17 mouse cellular contexts compared by ENCODE assay signal in genomic region chr5:24738517-24738916, GRCm38 (mm10). TPM values are rescaled to one million over a fixed set of nuclear protein-coding genes. Genes with fewer than 3 reads are reported as not detected.
DNase-seq lines count a peak whose midpoint lies in the region; ATAC-seq and TF ChIP-seq lines count a peak whose summit lies in the region.
"Had no signal": no experiment of that assay in that cellular context is flagged by ENCODE, and none has a peak within 500 bp of the region (broad histone marks: within the 10 kb centered on the region; RNA-seq: fewer than 3 reads in every experiment).

No protein-coding gene starts in this region.

- ATAC-seq in intestine, embryonic 14.5 days (replicated peaks; ENCODE audit: low FRiP score, low TSS enrichment, low read depth), result no peak
- ATAC-seq in intestine, postnatal 0 days, result no peak
- ATAC-seq in liver, embryonic 11.5 days (replicated peaks; ENCODE audit: low FRiP score), result peak; percentile 56
- no peak for ATAC-seq in liver, postnatal 0 days
- ATAC-seq: inflammation-experienced regulatory T-cells, adult 6 months had no signal

- H3K36me3 ChIP-seq in heart, embryonic 10.5 days, result no peaks in the 10 kb centered on the region
- H3K36me3 ChIP-seq in intestine, embryonic 14.5 days (ENCODE audit: control insufficient read depth, insufficient read depth, low read length), result no peaks in the 10 kb centered on the region
- H3K36me3 ChIP-seq in intestine, postnatal 0 days (ENCODE audit: control insufficient read depth, insufficient read depth), result no peaks in the 10 kb centered on the region
- H3K36me3 ChIP-seq in liver, embryonic 11.5 days (ENCODE audit: control insufficient read depth, insufficient read depth, low read length), result no peaks in the 10 kb centered on the region
- no peaks in the 10 kb centered on the region for H3K36me3 ChIP-seq in liver, postnatal 0 days (replicated peaks; ENCODE audit: insufficient read depth, low read length)
- H3K36me3 ChIP-seq: embryonic facial prominence, embryonic 15.5 days; forebrain, embryonic 10.5 days; hindbrain, embryonic 12.5 days; neural tube, embryonic 12.5 days had no signal

- no peak for DNase-seq in heart, embryonic 10.5 days (ENCODE audit: low spot score)
- no peak for DNase-seq in heart, adult 11 months
- no peak for DNase-seq in intestine, embryonic 14.5 days (ENCODE audit: low spot score)
- no peak for DNase-seq in liver, embryonic 11.5 days (ENCODE audit: low spot score)
- DNase-seq in liver, postnatal 0 days, result no peak
- no peak for DNase-seq in cerebellum, adult 11 months
- DNase-seq: embryo, embryonic 11 days had no signal

- H3K27ac ChIP-seq in heart, embryonic 10.5 days, result peak overlapping the region; percentile 82
- peak overlapping the region; percentile 80; the same call in 1 of the 2 replicates for H3K27ac ChIP-seq in intestine, embryonic 14.5 days (ENCODE audit: low read depth)
- H3K27ac ChIP-seq in intestine, postnatal 0 days (ENCODE audit: low read depth, low read length), result no peak overlapping the region
- peak overlapping the region; percentile 50; the same call in 1 of the 2 replicates for H3K27ac ChIP-seq in liver, embryonic 11.5 days (ENCODE audit: low read depth, low read length)
- no peak overlapping the region for H3K27ac ChIP-seq in liver, postnatal 0 days (ENCODE audit: low read depth)
- peak overlapping the region; percentile 74 for H3K27ac ChIP-seq in brown adipose tissue, adult 24 weeks (replicated peaks; ENCODE audit: low read depth, low read length)
- H3K27ac ChIP-seq: embryonic facial prominence, embryonic 15.5 days; hindbrain, embryonic 12.5 days; neural tube, embryonic 12.5 days had no signal

- WGBS in heart, embryonic 10.5 days, result 75% methylated on average over 1 of the region's 1 CpGs
- 62% methylated on average over 1 of the region's 1 CpGs for WGBS in intestine, embryonic 14.5 days
- 57% methylated on average over 1 of the region's 1 CpGs for WGBS in intestine, postnatal 0 days
- WGBS in liver, embryonic 11.5 days, result 50% methylated on average over 1 of the region's 1 CpGs
- 68% methylated on average over 1 of the region's 1 CpGs for WGBS in liver, postnatal 0 days (ENCODE audit: insufficient replicate concordance)

- H3K27me3 ChIP-seq in heart, embryonic 10.5 days (ENCODE audit: insufficient read depth, poor library complexity, severe bottlenecking), result no peaks in the 10 kb centered on the region
- no peaks in the 10 kb centered on the region for H3K27me3 ChIP-seq in intestine, embryonic 14.5 days (replicated peaks; ENCODE audit: control insufficient read depth, insufficient read depth, low read length)
- no peaks in the 10 kb centered on the region for H3K27me3 ChIP-seq in intestine, postnatal 0 days (replicated peaks; ENCODE audit: control insufficient read depth, insufficient read depth, low read length)
- no peaks in the 10 kb centered on the region for H3K27me3 ChIP-seq in liver, embryonic 11.5 days (replicated peaks; ENCODE audit: control insufficient read depth, insufficient read depth, low read length)
- no peaks in the 10 kb centered on the region for H3K27me3 ChIP-seq in liver, postnatal 0 days (ENCODE audit: insufficient read depth, low read length)
- H3K27me3 ChIP-seq: CH12.LX; embryonic facial prominence, embryonic 15.5 days; hindbrain, embryonic 12.5 days; neural tube, embryonic 12.5 days had no signal

- no peak overlapping the region for H3K4me2 ChIP-seq in intestine, embryonic 14.5 days (ENCODE audit: low read length)
- H3K4me2 ChIP-seq in intestine, postnatal 0 days (replicated peaks; ENCODE audit: low read depth), result no peak overlapping the region
- peak overlapping the region; percentile 13; the same call in 1 of the 2 replicates for H3K4me2 ChIP-seq in liver, embryonic 11.5 days
- H3K4me2 ChIP-seq in liver, postnatal 0 days (ENCODE audit: low read depth, low read length), result no peak overlapping the region
- H3K4me2 ChIP-seq: embryonic facial prominence, embryonic 15.5 days; hindbrain, embryonic 12.5 days; neural tube, embryonic 12.5 days had no signal

- H3K4me3 ChIP-seq in heart, embryonic 10.5 days, result no peak overlapping the region
- H3K4me3 ChIP-seq in intestine, embryonic 14.5 days (ENCODE audit: low read depth, low read length), result no peak overlapping the region
- H3K4me3 ChIP-seq in intestine, postnatal 0 days (ENCODE audit: low read depth, low read length), result no peak overlapping the region
- no peak overlapping the region for H3K4me3 ChIP-seq in liver, embryonic 11.5 days (ENCODE audit: low read depth, low read length)
- H3K4me3 ChIP-seq in liver, postnatal 0 days (ENCODE audit: low read depth, low read length), result no peak overlapping the region
- no peak overlapping the region for H3K4me3 ChIP-seq in brown adipose tissue, adult 24 weeks (ENCODE audit: insufficient read depth, low read depth, low read length)
- H3K4me3 ChIP-seq: embryonic facial prominence, embryonic 15.5 days; forebrain, embryonic 10.5 days; hindbrain, embryonic 12.5 days; neural tube, embryonic 12.5 days had no signal

- peaks cover 31% of the 10 kb centered on the region for H3K4me1 ChIP-seq in heart, embryonic 10.5 days
- H3K4me1 ChIP-seq in intestine, embryonic 14.5 days (replicated peaks; ENCODE audit: control insufficient read depth, insufficient read depth, low read length), result peaks cover 30% of the 10 kb centered on the region
- H3K4me1 ChIP-seq in intestine, postnatal 0 days (replicated peaks; ENCODE audit: control insufficient read depth, insufficient read depth, low read length), result no peaks in the 10 kb centered on the region
- peaks cover 11% of the 10 kb centered on the region for H3K4me1 ChIP-seq in liver, embryonic 11.5 days (replicated peaks; ENCODE audit: control insufficient read depth, insufficient read depth, low read length)
- H3K4me1 ChIP-seq in liver, postnatal 0 days (ENCODE audit: insufficient read depth), result no peaks in the 10 kb centered on the region
- no peaks in the 10 kb centered on the region for H3K4me1 ChIP-seq in brown adipose tissue, adult 24 weeks (ENCODE audit: control insufficient read depth, insufficient read depth, insufficient read length, low read length)

- H3K9ac ChIP-seq in intestine, embryonic 14.5 days (ENCODE audit: low read length), result no peak overlapping the region
- no peak overlapping the region for H3K9ac ChIP-seq in intestine, postnatal 0 days (ENCODE audit: low read depth, low read length)
- no peak overlapping the region for H3K9ac ChIP-seq in liver, embryonic 11.5 days (ENCODE audit: low read depth, low read length)
- no peak overlapping the region for H3K9ac ChIP-seq in liver, postnatal 0 days (replicated peaks)
- H3K9ac ChIP-seq: embryonic facial prominence, embryonic 15.5 days; hindbrain, embryonic 12.5 days; neural tube, embryonic 12.5 days had no signal

- TF ChIP-seq EP300 in liver, postnatal 0 days (IDR thresholded peaks at IDR 0.05; ENCODE audit: low read depth), result no peak

- no peak for TF ChIP-seq CTCF in intestine, postnatal 0 days (IDR thresholded peaks at IDR 0.05; ENCODE audit: low read depth)
- TF ChIP-seq CTCF in liver, postnatal 0 days (IDR thresholded peaks at IDR 0.05; ENCODE audit: low read depth), result no peak

- H3K9me3 ChIP-seq in heart, embryonic 10.5 days, result no peaks in the 10 kb centered on the region
- no peaks in the 10 kb centered on the region for H3K9me3 ChIP-seq in intestine, embryonic 14.5 days (ENCODE audit: control insufficient read depth, low read length)
- H3K9me3 ChIP-seq in intestine, postnatal 0 days (ENCODE audit: control insufficient read depth), result no peaks in the 10 kb centered on the region
- no peaks in the 10 kb centered on the region for H3K9me3 ChIP-seq in liver, embryonic 11.5 days (ENCODE audit: control insufficient read depth, low read length)
- no peaks in the 10 kb centered on the region for H3K9me3 ChIP-seq in liver, postnatal 0 days (ENCODE audit: low read length)
- H3K9me3 ChIP-seq: embryonic facial prominence, embryonic 15.5 days; forebrain, embryonic 10.5 days; hindbrain, embryonic 12.5 days; neural tube, embryonic 12.5 days had no signal

RNA-seq across cellular contexts. Expression of gene Wdr86, which starts 8.0 kb away (rescaled TPM):
- 14.0 and 29.3 TPM in 2 replicates for polyA plus RNA-seq in heart, embryonic 10.5 days (2016; fragmentation: Nextera tagmentation; extraction: Ambion mirVana)
- 17.6 and 18.7 TPM in 2 replicates for polyA plus RNA-seq in intestine, embryonic 14.5 days (2014; fragmentation: Nextera tagmentation; extraction: Ambion mirVana)
- 2.7 and 2.9 TPM in 2 replicates for polyA plus RNA-seq in intestine, postnatal 0 days (2015; fragmentation: Nextera tagmentation; extraction: Ambion mirVana)
- 9.8 and 11.2 TPM in 2 replicates for polyA plus RNA-seq in liver, embryonic 11.5 days (2014; fragmentation: Nextera tagmentation; extraction: Ambion mirVana)
- polyA plus RNA-seq in liver, postnatal 0 days (2015; fragmentation: Nextera tagmentation; extraction: Ambion mirVana), result 1.4 and 1.6 TPM in 2 replicates
- 0.59 TPM in 1 of 2 replicates, not detected in the other for polyA plus RNA-seq in brown adipose tissue, adult 24 weeks (2012; ENCODE audit: insufficient read depth, insufficient read length, missing spikeins)

RNA-seq across cellular contexts. Expression of gene Crygn, which starts 19.3 kb away (rescaled TPM):
- 2.7 and 4.1 TPM in 2 replicates for polyA plus RNA-seq in heart, embryonic 10.5 days (2016; fragmentation: Nextera tagmentation; extraction: Ambion mirVana)
- 1.3 and 2.3 TPM in 2 replicates for polyA plus RNA-seq in intestine, embryonic 14.5 days (2014; fragmentation: Nextera tagmentation; extraction: Ambion mirVana)
- polyA plus RNA-seq in intestine, postnatal 0 days (2015; fragmentation: Nextera tagmentation; extraction: Ambion mirVana), result 7.3 and 8.1 TPM in 2 replicates
- not detected in 2 replicates for polyA plus RNA-seq in liver, embryonic 11.5 days (2014; fragmentation: Nextera tagmentation; extraction: Ambion mirVana)
- 1.4 and 1.6 TPM in 2 replicates for polyA plus RNA-seq in liver, postnatal 0 days (2015; fragmentation: Nextera tagmentation; extraction: Ambion mirVana)
- polyA plus RNA-seq in brown adipose tissue, adult 24 weeks (2012; ENCODE audit: insufficient read depth, insufficient read length, missing spikeins), result not detected in 2 replicates
- polyA plus RNA-seq: adrenal gland, adult 2 months; frontal cortex, adult 2 months; hindbrain, embryonic 12.5 days had no signal

RNA-seq across cellular contexts. Expression of gene Nub1, which starts 53.2 kb away (rescaled TPM):
- polyA plus RNA-seq in heart, embryonic 10.5 days (2016; fragmentation: Nextera tagmentation; extraction: Ambion mirVana), result 27.1 and 27.4 TPM in 2 replicates
- polyA plus RNA-seq in intestine, embryonic 14.5 days (2014; fragmentation: Nextera tagmentation; extraction: Ambion mirVana), result 34.0 and 36.6 TPM in 2 replicates
- 18.0 and 19.4 TPM in 2 replicates for polyA plus RNA-seq in intestine, postnatal 0 days (2015; fragmentation: Nextera tagmentation; extraction: Ambion mirVana)
- 26.6 and 29.1 TPM in 2 replicates for polyA plus RNA-seq in liver, embryonic 11.5 days (2014; fragmentation: Nextera tagmentation; extraction: Ambion mirVana)
- 12.0 and 12.5 TPM in 2 replicates for polyA plus RNA-seq in liver, postnatal 0 days (2015; fragmentation: Nextera tagmentation; extraction: Ambion mirVana)
- polyA plus RNA-seq in brown adipose tissue, adult 24 weeks (2012; ENCODE audit: insufficient read depth, insufficient read length, missing spikeins), result 20.3 and 26.1 TPM in 2 replicates

Comparison
In these comparisons a context has a peak if more than half of its experiments do, and no peak if none do; other contexts are left out.
1. H3K27ac ChIP-seq: peak in heart, embryonic 10.5 days (single experiment), intestine, embryonic 14.5 days (single experiment), liver, embryonic 11.5 days (single experiment) and brown adipose tissue, adult 24 weeks (single experiment); none in intestine, postnatal 0 days (single experiment) and liver, postnatal 0 days (single experiment).